In the genomic region with DNA sequence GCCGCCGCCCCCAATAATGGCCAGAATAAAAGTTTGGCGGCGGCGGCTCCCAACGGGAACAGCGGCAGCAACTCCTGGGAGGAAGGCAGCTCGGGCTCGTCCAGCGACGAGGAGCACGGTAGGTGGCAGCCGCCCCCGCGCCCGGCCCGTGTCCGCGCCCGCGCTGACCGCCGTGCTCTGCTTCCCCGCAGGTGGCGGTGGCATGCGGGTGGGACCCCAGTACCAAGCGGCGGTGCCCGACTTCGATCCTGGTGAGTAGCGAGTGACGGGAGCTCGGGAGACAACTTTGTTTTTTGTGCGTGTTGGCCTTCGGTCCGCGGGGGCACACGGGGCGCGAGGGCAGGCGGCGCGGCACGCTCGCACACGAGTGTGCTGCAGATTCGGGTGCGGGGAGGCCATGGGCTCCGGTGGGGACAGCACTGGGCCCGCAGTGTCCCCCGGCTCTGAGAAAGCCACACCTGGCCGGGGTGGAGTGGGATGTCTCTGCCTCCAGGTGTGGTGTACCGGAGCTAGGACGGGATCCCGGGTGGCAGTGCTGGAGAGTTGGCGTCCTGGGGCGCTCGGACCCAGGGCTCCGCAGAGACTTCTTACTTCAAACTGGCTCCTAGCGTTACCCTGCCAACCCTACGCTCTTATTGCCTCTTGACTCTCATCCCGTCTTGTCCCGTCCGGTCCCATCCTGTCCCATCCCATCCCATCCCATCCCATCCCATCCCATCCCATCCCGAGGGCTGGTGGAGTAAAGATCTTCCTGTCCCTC, we compare ENCODE assay signal across 8 mouse cellular contexts. TPM values are rescaled to one million over a fixed set of nuclear protein-coding genes. Genes with fewer than 3 reads are reported as not detected.
DNase-seq lines count a peak whose midpoint lies in the region; ATAC-seq and TF ChIP-seq lines count a peak whose summit lies in the region.

No protein-coding gene starts in this region.

- POLR2A ChIA-PET in Patski (lab: Charles Lee) = interaction anchor here (0.8 kb wide), 1 partner anchor 26 kb away, joined by 3 read pairs; no protein-coding TSS in a partner anchor

- ATAC-seq in Patski = peak; percentile 11
- ATAC-seq in limb, embryonic 14.5 days (ENCODE audit: low FRiP score, low read depth) = no peak
- ATAC-seq in midbrain, postnatal 0 days (ENCODE audit: low FRiP score) = 0 out of 2 replicates have a peak, but pooled peaks have one; percentile 1
- no peak for ATAC-seq in megakaryocyte-erythroid progenitor cell, adult 5-6 weeks (replicated peaks; ENCODE audit: low FRiP score, low TSS enrichment, poor library complexity, severe bottlenecking)

- peak overlapping the region; percentile 97 for H3K9ac ChIP-seq in limb, embryonic 14.5 days (ENCODE audit: low read depth, low read length, severe bottlenecking)
- peak overlapping the region; percentile 67 for H3K9ac ChIP-seq in midbrain, postnatal 0 days (replicated peaks; ENCODE audit: low read length, poor library complexity, severe bottlenecking)

- peak overlapping the region; percentile 87 for H3K4me2 ChIP-seq in limb, embryonic 14.5 days (replicated peaks; ENCODE audit: low read depth, low read length, severe bottlenecking)
- peak overlapping the region; percentile 98 for H3K4me2 ChIP-seq in midbrain, postnatal 0 days (ENCODE audit: low read depth, low read length, poor library complexity, severe bottlenecking)

- no peak for DNase-seq in Patski (ENCODE audit: low read depth, low spot score)
- peak; percentile 52 to 62 for DNase-seq in cerebellum, adult 2 months
- DNase-seq in gastrocnemius, adult 2 months = peak; percentile 71
- DNase-seq in induced T-regulatory cell, adult 2 months (ENCODE audit: low read depth) = peak; percentile 60
- DNase-seq in limb, embryonic 14.5 days (ENCODE audit: low spot score) = no peak
- DNase-seq in midbrain, postnatal 0 days (ENCODE audit: low spot score) = no peak
- DNase-seq in spleen, postnatal 4 days (ENCODE audit: low spot score in 2 of 2) = peak; percentile 44 to 81

- no peak for TF ChIP-seq POLR2A in cerebellum, adult 2 months (IDR thresholded peaks at IDR 0.05; ENCODE audit: borderline replicate concordance, insufficient read depth, low read length)
- no peak for TF ChIP-seq POLR2A in limb, embryonic 14.5 days (IDR thresholded peaks at IDR 0.05; ENCODE audit: borderline replicate concordance, extremely low read depth, insufficient read depth, insufficient read length)

- no peaks in the 10 kb centered on the region for H3K9me3 ChIP-seq in limb, embryonic 14.5 days (ENCODE audit: control insufficient read depth, low read length)
- H3K9me3 ChIP-seq in midbrain, postnatal 0 days (ENCODE audit: low read length) = no peaks in the 10 kb centered on the region

- CTCF ChIA-PET in Patski (lab: Charles Lee) = no interaction called here

- no peaks in the 10 kb centered on the region for H3K27me3 ChIP-seq in Patski
- no peaks in the 10 kb centered on the region for H3K27me3 ChIP-seq in cerebellum, adult 2 months (ENCODE audit: control insufficient read depth, insufficient read depth, low read length)
- H3K27me3 ChIP-seq in limb, embryonic 14.5 days (ENCODE audit: control insufficient read depth, insufficient read depth, low read length) = no peaks in the 10 kb centered on the region
- H3K27me3 ChIP-seq in midbrain, postnatal 0 days (ENCODE audit: insufficient read depth, low read length) = no peaks in the 10 kb centered on the region

- intact Hi-C loops in gastrocnemius, adult 2 months (cut with DNase I) = loop anchor here (5.0 kb wide), 1 partner anchor 48 kb away; no protein-coding TSS in a partner anchor

- TF ChIP-seq CTCF in Patski (IDR thresholded peaks at IDR 0.05) = no peak
- TF ChIP-seq CTCF in cerebellum, adult 2 months (IDR thresholded peaks at IDR 0.05; ENCODE audit: borderline replicate concordance, insufficient read depth, low read depth, low read length) = no peak
- peak; percentile 15; the same call in 1 of the 2 replicates for TF ChIP-seq CTCF in gastrocnemius, adult 2 months (IDR thresholded peaks at IDR 0.05)
- no peak for TF ChIP-seq CTCF in midbrain, postnatal 0 days (IDR thresholded peaks at IDR 0.05)

- no peaks in the 10 kb centered on the region for H3K4me1 ChIP-seq in cerebellum, adult 2 months (ENCODE audit: control insufficient read depth, insufficient read depth, low read length)
- H3K4me1 ChIP-seq in limb, embryonic 14.5 days (ENCODE audit: control insufficient read depth, insufficient read depth, low read length) = peaks cover 18% of the 10 kb centered on the region; the same call in 1 of the 2 replicates
- no peaks in the 10 kb centered on the region; the same call in 1 of the 2 replicates for H3K4me1 ChIP-seq in midbrain, postnatal 0 days (ENCODE audit: insufficient read depth, low read length)

- in situ Hi-C loops in Patski (cut with MboI; ENCODE audit: low pct_unique_long_range_greater_than_20kb) = no loop called here

- peaks cover 15% of the 10 kb centered on the region; the same call in 1 of the 2 replicates for H3K36me3 ChIP-seq in limb, embryonic 14.5 days (ENCODE audit: control insufficient read depth, insufficient read depth, low read length)
- no peaks in the 10 kb centered on the region for H3K36me3 ChIP-seq in midbrain, postnatal 0 days (ENCODE audit: insufficient read depth, low read length)

- H3K4me3 ChIP-seq in cerebellum, adult 2 months (replicated peaks; ENCODE audit: insufficient read depth, low read depth, low read length) = peak overlapping the region; percentile 81
- H3K4me3 ChIP-seq in gastrocnemius, adult 2 months = peak overlapping the region; percentile 82
- H3K4me3 ChIP-seq in limb, embryonic 14.5 days (replicated peaks; ENCODE audit: low read length) = peak overlapping the region; percentile 94
- peak overlapping the region; percentile 96 for H3K4me3 ChIP-seq in midbrain, postnatal 0 days (ENCODE audit: low read depth, low read length)

- 1% methylated on average over 64 of the region's 65 CpGs for WGBS in cerebellum, adult 2 months
- WGBS in limb, embryonic 14.5 days = under 1% methylated on average over 35 of the region's 65 CpGs
- WGBS in midbrain, postnatal 0 days = 0% methylated on average over 54 of the region's 65 CpGs

- no peak overlapping the region for H3K27ac ChIP-seq in cerebellum, adult 2 months (ENCODE audit: insufficient read depth, low read length)
- H3K27ac ChIP-seq in gastrocnemius, adult 2 months = peak overlapping the region; percentile 95
- peak overlapping the region; percentile 98 for H3K27ac ChIP-seq in limb, embryonic 14.5 days (replicated peaks; ENCODE audit: low read depth, low read length)
- peak overlapping the region; percentile 64 for H3K27ac ChIP-seq in midbrain, postnatal 0 days (ENCODE audit: low read depth, low read length)

RNA-seq across cellular contexts. Expression of a gene that starts 0.8 kb away (rescaled TPM):
- 30.9 TPM for polyA plus RNA-seq in Patski (2021)
- 15.8 and 16.7 TPM in 2 replicates for polyA plus RNA-seq in cerebellum, adult 2 months (2012; rRNA removed)
- 1 to 10 TPM; 6.8 to 8.5 TPM for total RNA-seq in gastrocnemius, adult 2 months (2021)
- 29.4 and 30.2 TPM in 2 replicates for polyA plus RNA-seq in limb, embryonic 14.5 days (2012; rRNA removed)
- polyA plus RNA-seq in limb, embryonic 14.5 days (2014; fragmentation: Nextera tagmentation; extraction: Ambion mirVana) = 17.7 and 20.6 TPM in 2 replicates
- 11.3 and 14.9 TPM in 2 replicates for total RNA-seq in midbrain, postnatal 0 days (2014; rRNA removed)
- 2.5 and 2.7 TPM in 2 replicates for polyA plus RNA-seq in midbrain, postnatal 0 days (2015; fragmentation: Nextera tagmentation; extraction: Ambion mirVana)
- total RNA-seq in megakaryocyte-erythroid progenitor cell, adult 5-6 weeks (2014; fragmentation: Nextera tagmentation) = 56.7 and 73.4 TPM in 2 replicates
- total RNA-seq in megakaryocyte-erythroid progenitor cell, adult 5-6 weeks (2017) = 44.1 and 55.3 TPM in 2 replicates

Comparison
In these comparisons a context has a peak if more than half of its experiments do, and no peak if none do; other contexts are left out.
1. ATAC-seq: peak in Patski (single experiment) and midbrain, postnatal 0 days (single experiment); none in limb, embryonic 14.5 days (single experiment) and megakaryocyte-erythroid progenitor cell, adult 5-6 weeks (single experiment).
2. DNase-seq: peak in cerebellum, adult 2 months (2 of 2), gastrocnemius, adult 2 months (single experiment), induced T-regulatory cell, adult 2 months (single experiment) and spleen, postnatal 4 days (2 of 2); none in Patski (single experiment), limb, embryonic 14.5 days (single experiment) and midbrain, postnatal 0 days (single experiment).
3. Peak in every context shown above with its lines, with median percentiles within 50 percentile points of each other: H3K4me3 ChIP-seq.